Mouse (Mus musculus) stomach, embryonic 14.5 days (tissue): ENCODE data around the gene B4galnt3. TPM values are rescaled to one million over a fixed set of nuclear protein-coding genes. Genes with fewer than 3 reads are reported as not detected.

Experiments used
- ATAC-seq: fragments of 200-750 bp; cut with Nextera tagmentation; 2 replicates; pipeline ENCODE4 v1.8.0; 2017; ENCODE audit warnings: low read depth, moderate TSS enrichment; ENCODE audit not compliant: insufficient number of reproducible peaks, insufficient read depth, low FRiP score
- H3K27ac ChIP-seq: fragments of 300-500 bp; sonication (generic); 2 replicates; pipeline ENCODE4 v1.5.1; 2014; ENCODE audit warnings: mild to moderate bottlenecking, low read length, moderate library complexity, mixed read lengths
- H3K27me3 ChIP-seq: fragments of 300-500 bp; sonication (generic); 2 replicates; pipeline ENCODE4 v1.6.1; 2014; ENCODE audit warnings: low read length, control low read depth, mixed read lengths; ENCODE audit not compliant: control insufficient read depth, insufficient read depth
- H3K36me3 ChIP-seq: fragments of 300-500 bp; sonication (generic); 2 replicates; pipeline ENCODE4 v1.6.1; 2014; ENCODE audit warnings: mild to moderate bottlenecking, control low read depth, low read length, moderate library complexity, mixed read lengths; ENCODE audit not compliant: control insufficient read depth, insufficient read depth
- H3K4me1 ChIP-seq: fragments of 300-500 bp; sonication (generic); 2 replicates; pipeline ENCODE4 v1.6.1; 2014; ENCODE audit warnings: low read length, control low read depth, mixed read lengths; ENCODE audit not compliant: control insufficient read depth, insufficient read depth
- H3K4me2 ChIP-seq: fragments of 300-500 bp; sonication (generic); replicated peaks from 2 replicates; pipeline ENCODE4 v1.6.1; 2014; ENCODE audit warnings: low read depth, low read length, control low read depth
- H3K4me3 ChIP-seq: fragments of 300-500 bp; sonication (generic); 2 replicates; pipeline ENCODE4 v1.5.1; 2014; ENCODE audit warnings: low read depth, low read length, control low read depth
- H3K9ac ChIP-seq: fragments of 300-500 bp; sonication (generic); replicated peaks from 2 replicates; pipeline ENCODE4 v1.6.1; 2014; ENCODE audit warnings: low read depth, mild to moderate bottlenecking, control low read depth, low read length, moderate library complexity, mixed read lengths
- H3K9me3 ChIP-seq: fragments of 300-500 bp; sonication (generic); 2 replicates; pipeline ENCODE4 v1.6.1; 2016; ENCODE audit warnings: low read depth, low read length, control low read depth; ENCODE audit not compliant: control insufficient read depth
- WGBS: fragments of 180-500 bp; shearing (Covaris S2); extraction: QIAGEN DNeasy Blood & Tissue Kit; methylation state at CpG from one replicate; pipeline ENCODE4 v1.1.7; 2014; 5-methylcytosine and 5-hydroxymethylcytosine counted together
- polyA plus RNA-seq: library from polyadenylated mRNA; unstranded; fragments of >200 nt; fragmentation: Nextera tagmentation; extraction: Ambion mirVana; gene quantifications from 2 replicates; pipeline ENCODE4 v1.2.1, GENCODE M21; 2014

The B4galnt3 gene
- polyA plus RNA-seq, 1 experiment from 2014 or later, result 0.09 TPM

- 41% methylated on average over 10 of the region's 10 CpGs for WGBS
- Histone ChIP-seq H3K36me3 (no peaks in the 10 kb centered on the region), H3K4me3 (no peak overlapping the region), H3K27ac (no peak overlapping the region), H3K9ac (no peak overlapping the region), H3K4me2 (no peak overlapping the region), H3K4me1 (no peaks in the 10 kb centered on the region), H3K27me3 (no peaks in the 10 kb centered on the region), H3K9me3 (no peaks in the 10 kb centered on the region)
- ATAC-seq, result no peak
These were observed 94.5 kb downstream of the B4galnt3 start for GRCm38 (mm10) chr6:120199638-120200394.

GRCm38 (mm10) chr6:120197964-120198363 lies 96.4 kb downstream of the B4galnt3 start:
- H3K4me3 ChIP-seq, result no peak overlapping the region
- WGBS, result 32% methylated on average over 9 of the region's 9 CpGs
- H3K9me3 ChIP-seq, result no peaks in the 10 kb centered on the region
- H3K27me3 ChIP-seq, result no peaks in the 10 kb centered on the region
- ATAC-seq, result no peak
- H3K4me1 ChIP-seq, result no peaks in the 10 kb centered on the region
- no peak overlapping the region for H3K27ac ChIP-seq
- H3K36me3 ChIP-seq, result no peaks in the 10 kb centered on the region
- H3K4me2 ChIP-seq, result no peak overlapping the region
- no peak overlapping the region for H3K9ac ChIP-seq

- H3K4me3 ChIP-seq, result no peak overlapping the region
- no peaks in the 10 kb centered on the region for H3K27me3 ChIP-seq
- H3K4me1 ChIP-seq, result 0 out of 2 replicates have a peak, but pooled peaks cover 3% of the 10 kb centered on the region
- no peaks in the 10 kb centered on the region for H3K9me3 ChIP-seq
- H3K9ac ChIP-seq, result no peak overlapping the region
- WGBS, result 31% methylated on average over 2 of the region's 2 CpGs
- H3K36me3 ChIP-seq, result no peaks in the 10 kb centered on the region
- no peak overlapping the region for H3K27ac ChIP-seq
- ATAC-seq, result no peak
- no peak overlapping the region for H3K4me2 ChIP-seq
These were observed 97.5 kb downstream of the B4galnt3 start for GRCm38 (mm10) chr6:120196837-120197236.

GRCm38 (mm10) chr6:120194963-120195362 lies 99.4 kb downstream of the B4galnt3 start:
- H3K27ac ChIP-seq, result no peak overlapping the region
- WGBS, result 17% methylated on average over 7 of the region's 7 CpGs

GRCm38 (mm10) chr6:120194305-120194704 lies 100.1 kb downstream of the B4galnt3 start:
- no peaks in the 10 kb centered on the region for H3K36me3 ChIP-seq
- H3K4me2 ChIP-seq, result no peak overlapping the region
- WGBS, result 41% methylated on average over 10 of the region's 10 CpGs
- 0 out of 2 replicates have a peak, but pooled peaks cover 4% of the 10 kb centered on the region for H3K4me1 ChIP-seq
- no peak overlapping the region for H3K9ac ChIP-seq
- H3K27me3 ChIP-seq, result no peaks in the 10 kb centered on the region
- H3K4me3 ChIP-seq, result no peak overlapping the region
- no peak for ATAC-seq
- no peak overlapping the region for H3K27ac ChIP-seq
- H3K9me3 ChIP-seq, result no peaks in the 10 kb centered on the region

More at GRCm38 (mm10) chr6:120194963-120195362, 99.4 kb downstream of the B4galnt3 start:
- H3K9me3 ChIP-seq, result no peaks in the 10 kb centered on the region
- H3K4me3 ChIP-seq, result no peak overlapping the region
- no peak overlapping the region for H3K9ac ChIP-seq
- H3K27me3 ChIP-seq, result no peaks in the 10 kb centered on the region
- ATAC-seq, result peak; percentile 70; the same call in 1 of the 2 replicates
- no peaks in the 10 kb centered on the region for H3K36me3 ChIP-seq
- H3K4me2 ChIP-seq, result no peak overlapping the region
- H3K4me1 ChIP-seq, result 0 out of 2 replicates have a peak, but pooled peaks cover 4% of the 10 kb centered on the region

GRCm38 (mm10) chr6:120193793-120194192 lies 100.6 kb downstream of the B4galnt3 start:
- H3K4me1 ChIP-seq, result peaks cover 4% of the 10 kb centered on the region; the same call in 1 of the 2 replicates
- no peaks in the 10 kb centered on the region for H3K36me3 ChIP-seq
- ATAC-seq, result no peak
- H3K27ac ChIP-seq, result no peak overlapping the region
- no peaks in the 10 kb centered on the region for H3K27me3 ChIP-seq
- H3K4me3 ChIP-seq, result no peak overlapping the region
- no peak overlapping the region for H3K9ac ChIP-seq
- WGBS, result 67% methylated on average over 1 of the region's 1 CpGs
- H3K4me2 ChIP-seq, result no peak overlapping the region
- no peaks in the 10 kb centered on the region for H3K9me3 ChIP-seq

GRCm38 (mm10) chr6:120193174-120193573 lies 101.2 kb downstream of the B4galnt3 start:
- H3K27me3 ChIP-seq, result no peaks in the 10 kb centered on the region
- peaks cover 4% of the 10 kb centered on the region; the same call in 1 of the 2 replicates for H3K4me1 ChIP-seq
- H3K4me3 ChIP-seq, result no peak overlapping the region
- no peak overlapping the region for H3K27ac ChIP-seq
- no peaks in the 10 kb centered on the region for H3K36me3 ChIP-seq
- 32% methylated on average over 5 of the region's 5 CpGs for WGBS
- no peak overlapping the region for H3K4me2 ChIP-seq
- no peaks in the 10 kb centered on the region for H3K9me3 ChIP-seq
- H3K9ac ChIP-seq, result no peak overlapping the region
- no peak for ATAC-seq

- no peaks in the 10 kb centered on the region for H3K9me3 ChIP-seq
- H3K9ac ChIP-seq, result no peak overlapping the region
- H3K4me1 ChIP-seq, result peaks cover 4% of the 10 kb centered on the region; the same call in 1 of the 2 replicates
- no peak for ATAC-seq
- H3K27me3 ChIP-seq, result no peaks in the 10 kb centered on the region
- H3K4me3 ChIP-seq, result no peak overlapping the region
- 33% methylated on average over 14 of the region's 15 CpGs for WGBS
- H3K36me3 ChIP-seq, result no peaks in the 10 kb centered on the region
- no peak overlapping the region for H3K4me2 ChIP-seq
- no peak overlapping the region for H3K27ac ChIP-seq
These were observed 102.0 kb downstream of the B4galnt3 start for GRCm38 (mm10) chr6:120192211-120192870.
